Mouse (Mus musculus) MEL (cell line): ENCODE results near the gene Ercc6l. TPM values are rescaled to one million over a fixed set of nuclear protein-coding genes. Genes with fewer than 3 reads are reported as not detected.

Experiments used
- DNase-seq: peaks from one replicate; pipeline ENCODE4 v3.0.0; 2011; ENCODE audit warnings: low read depth, low spot score
- H3K27ac ChIP-seq: 2 replicates; pipeline ENCODE4 v1.5.1; 2012; ENCODE audit warnings: low read depth, mild to moderate bottlenecking, control low read depth, low read length, moderate library complexity; ENCODE audit not compliant: control insufficient read depth
- H3K27me3 ChIP-seq, 2 experiments: fragments of 150-350 bp in 1 of 2; sonication (generic) in 1 of 2; 2 replicates each; pipeline ENCODE4 v1.6.1; 2012; ENCODE audit warnings: low read length in 2 of 2, mild to moderate bottlenecking in 2 of 2, improper control_type of control experiment in 1 of 2, moderate library complexity in 1 of 2; ENCODE audit not compliant: insufficient read depth in 2 of 2, control insufficient read depth in 1 of 2
- H3K36me3 ChIP-seq, 2 experiments: 2 replicates each; pipeline ENCODE4 v1.6.1; 2012 to 2014; ENCODE audit warnings: low read length in 2 of 2, improper control_type of control experiment in 1 of 2, inconsistent platforms in 1 of 2, mild to moderate bottlenecking in 1 of 2; ENCODE audit not compliant: insufficient read depth in 2 of 2, control insufficient read depth in 1 of 2
- H3K4me1 ChIP-seq, 2 experiments: fragments of 150-350 bp in 1 of 2; sonication (generic) in 1 of 2; 2 replicates each; pipeline ENCODE4 v1.6.1; 2012; ENCODE audit warnings: low read length in 2 of 2, improper control_type of control experiment in 1 of 2, mild to moderate bottlenecking in 1 of 2; ENCODE audit not compliant: insufficient read depth in 2 of 2, control insufficient read depth in 1 of 2
- H3K4me3 ChIP-seq, 2 experiments: fragments of 150-350 bp in 1 of 2; sonication (generic) in 1 of 2; 2 replicates each; pipeline ENCODE4 v1.5.1; 2012; ENCODE audit warnings: low read depth in 2 of 2, low read length in 2 of 2, mild to moderate bottlenecking in 2 of 2, moderate library complexity in 2 of 2, control low read depth in 1 of 2, improper control_type of control experiment in 1 of 2; ENCODE audit not compliant: control insufficient read depth in 1 of 2, insufficient read depth in 1 of 2
- H3K79me2 ChIP-seq: 2 replicates; pipeline ENCODE4 v1.6.1; 2012; ENCODE audit warnings: mild to moderate bottlenecking, low read length, moderate library complexity; ENCODE audit not compliant: control insufficient read depth, poor library complexity, insufficient read depth
- H3K9ac ChIP-seq: 2 replicates; pipeline ENCODE4 v1.6.1; 2012; ENCODE audit warnings: low read depth, mild to moderate bottlenecking, control low read depth, low read length, moderate library complexity; ENCODE audit not compliant: control insufficient read depth, poor library complexity, severe bottlenecking
- H3K9me3 ChIP-seq: fragments of 150-350 bp; sonication (generic); replicated peaks from 2 replicates; pipeline ENCODE4 v1.6.1; 2012; ENCODE audit warnings: mild to moderate bottlenecking, low read length, improper control_type of control experiment, moderate library complexity; ENCODE audit not compliant: insufficient read depth
- BHLHE40 ChIP-seq: IDR thresholded peaks from 2 replicates; pipeline ENCODE4 v1.6.1; 2012; ENCODE audit warnings: low read depth, mild to moderate bottlenecking, inconsistent platforms, low read length, improper control_type of control experiment, borderline replicate concordance
- CHD1 ChIP-seq: IDR thresholded peaks from 2 replicates; pipeline ENCODE4 v1.6.1; 2012; ENCODE audit warnings: low read depth, mild to moderate bottlenecking, inconsistent platforms, low read length, improper control_type of control experiment
- CHD2 ChIP-seq: IDR thresholded peaks from 2 replicates; pipeline ENCODE4 v1.6.1; 2011; ENCODE audit warnings: low read length, improper control_type of control experiment
- CTCF ChIP-seq, 3 experiments: IDR thresholded peaks in 2 of 3; conservative IDR thresholded peaks in 1 of 3; 2 replicates each; pipeline ENCODE4 v1.5.1; 2011 to 2012; ENCODE audit warnings: low read length in 3 of 3, low read depth in 2 of 3, mild to moderate bottlenecking in 2 of 3, improper control_type of control experiment in 1 of 3, inconsistent platforms in 1 of 3, mixed read lengths in 1 of 3, moderate library complexity in 1 of 3; ENCODE audit not compliant: control insufficient read depth in 1 of 3, insufficient read depth in 1 of 3, poor library complexity in 1 of 3, severe bottlenecking in 1 of 3
- E2F4 ChIP-seq: IDR thresholded peaks from 2 replicates; pipeline ENCODE4 v1.6.1; 2011; ENCODE audit warnings: low read depth, low read length, improper control_type of control experiment, borderline replicate concordance
- ELF1 ChIP-seq: IDR thresholded peaks from 2 replicates; pipeline ENCODE4 v1.6.1; 2014; ENCODE audit warnings: low read depth, mild to moderate bottlenecking, inconsistent platforms, low read length, improper control_type of control experiment, moderate library complexity
- EP300 ChIP-seq, 2 experiments: IDR thresholded peaks; 2 replicates each; pipeline ENCODE4 v1.6.1; 2011; ENCODE audit warnings: improper control_type of control experiment in 2 of 2, low read length in 2 of 2, low read depth in 1 of 2, mild to moderate bottlenecking in 1 of 2
- ETS1 ChIP-seq: IDR thresholded peaks from 2 replicates; pipeline ENCODE4 v1.6.1; 2012; ENCODE audit warnings: low read depth, mild to moderate bottlenecking, inconsistent platforms, low read length, improper control_type of control experiment, moderate library complexity
- GABPA ChIP-seq: IDR thresholded peaks from 2 replicates; pipeline ENCODE4 v1.6.1; 2012; ENCODE audit warnings: low read depth, mild to moderate bottlenecking, inconsistent platforms, low read length, improper control_type of control experiment, moderate library complexity
- GATA1 ChIP-seq: IDR thresholded peaks from 2 replicates; pipeline ENCODE4 v1.6.1; 2011; ENCODE audit warnings: low read depth, low read length, improper control_type of control experiment
- HCFC1 ChIP-seq: IDR thresholded peaks from 2 replicates; pipeline ENCODE4 v1.6.1; 2012; ENCODE audit warnings: low read depth, mild to moderate bottlenecking, inconsistent platforms, low read length, improper control_type of control experiment, moderate library complexity
- JUND ChIP-seq: IDR thresholded peaks from 2 replicates; pipeline ENCODE4 v1.6.1; 2011; ENCODE audit warnings: low read depth, mild to moderate bottlenecking, improper control_type of control experiment, low read length
- KAT2A ChIP-seq: conservative IDR thresholded peaks from 2 replicates; pipeline ENCODE4 v1.6.1; 2012; ENCODE audit warnings: low read depth, low read length, improper control_type of control experiment, inconsistent platforms
- MAX ChIP-seq: IDR thresholded peaks from 2 replicates; pipeline ENCODE4 v1.6.1; 2011; ENCODE audit warnings: low read length, improper control_type of control experiment
- MAZ ChIP-seq: IDR thresholded peaks from 2 replicates; pipeline ENCODE4 v1.6.1; 2012; ENCODE audit warnings: low read depth, mild to moderate bottlenecking, inconsistent platforms, low read length, improper control_type of control experiment
- MEF2A ChIP-seq: IDR thresholded peaks from 2 replicates; pipeline ENCODE4 v1.6.1; 2014; ENCODE audit warnings: low read depth, mild to moderate bottlenecking, inconsistent platforms, low read length, improper control_type of control experiment; ENCODE audit not compliant: poor library complexity, insufficient replicate concordance, severe bottlenecking; ENCODE audit errors: extremely low read depth
- MXI1 ChIP-seq: IDR thresholded peaks from 2 replicates; pipeline ENCODE4 v1.6.1; 2011; ENCODE audit warnings: mild to moderate bottlenecking, low read depth, low read length, improper control_type of control experiment
- MYB ChIP-seq: IDR thresholded peaks from 2 replicates; pipeline ENCODE4 v1.6.1; 2011; ENCODE audit warnings: mild to moderate bottlenecking, low read depth, low read length, improper control_type of control experiment
- MYC ChIP-seq: IDR thresholded peaks from 2 replicates; pipeline ENCODE4 v1.6.1; 2011; ENCODE audit warnings: low read depth, mild to moderate bottlenecking, low read length, improper control_type of control experiment, moderate library complexity
- NELFE ChIP-seq: IDR thresholded peaks from 2 replicates; pipeline ENCODE4 v1.6.1; 2011; ENCODE audit warnings: low read depth, low read length, improper control_type of control experiment
- NRF1 ChIP-seq: IDR thresholded peaks from 2 replicates; pipeline ENCODE4 v1.6.1; 2014; ENCODE audit warnings: low read depth, mild to moderate bottlenecking, inconsistent platforms, low read length, improper control_type of control experiment, moderate library complexity; ENCODE audit not compliant: poor library complexity, insufficient read depth, severe bottlenecking
- POLR2A ChIP-seq, 2 experiments: IDR thresholded peaks; 2 replicates each; pipeline ENCODE4 v1.6.1; 2011 to 2012; ENCODE audit warnings: low read length in 2 of 2, mild to moderate bottlenecking in 2 of 2, control low read depth in 1 of 2, improper control_type of control experiment in 1 of 2, low read depth in 1 of 2, moderate library complexity in 1 of 2; ENCODE audit not compliant: control insufficient read depth in 1 of 2, insufficient read depth in 1 of 2, poor library complexity in 1 of 2
- POLR2AphosphoS2 ChIP-seq: IDR thresholded peaks from 2 replicates; pipeline ENCODE4 v1.6.1; 2011; ENCODE audit warnings: low read length, improper control_type of control experiment
- RAD21 ChIP-seq: IDR thresholded peaks from 2 replicates; pipeline ENCODE4 v1.6.1; 2011; ENCODE audit warnings: mild to moderate bottlenecking, low read depth, low read length, improper control_type of control experiment
- RCOR1 ChIP-seq: IDR thresholded peaks from 2 replicates; pipeline ENCODE4 v1.6.1; 2012; ENCODE audit warnings: low read depth, mild to moderate bottlenecking, inconsistent platforms, low read length, improper control_type of control experiment
- SIN3A ChIP-seq: IDR thresholded peaks from 2 replicates; pipeline ENCODE4 v1.6.1; 2012; ENCODE audit warnings: low read length, improper control_type of control experiment, inconsistent platforms
- SMC3 ChIP-seq: IDR thresholded peaks from 2 replicates; pipeline ENCODE4 v1.6.1; 2011; ENCODE audit warnings: low read depth, low read length, improper control_type of control experiment
- TAL1 ChIP-seq: IDR thresholded peaks from 2 replicates; pipeline ENCODE4 v1.6.1; 2012; ENCODE audit warnings: mild to moderate bottlenecking, inconsistent platforms, low read length, moderate library complexity, mixed read lengths
- TCF12 ChIP-seq: IDR thresholded peaks from 2 replicates; pipeline ENCODE4 v1.6.1; 2014; ENCODE audit warnings: low read depth, mild to moderate bottlenecking, inconsistent platforms, low read length, improper control_type of control experiment, moderate library complexity
- UBTF ChIP-seq: IDR thresholded peaks from 2 replicates; pipeline ENCODE4 v1.6.1; 2012; ENCODE audit warnings: low read depth, mild to moderate bottlenecking, inconsistent platforms, low read length, improper control_type of control experiment, moderate library complexity, borderline replicate concordance; ENCODE audit not compliant: insufficient read depth
- USF1 ChIP-seq: IDR thresholded peaks from 2 replicates; pipeline ENCODE4 v1.6.1; 2014; ENCODE audit warnings: low read depth, mild to moderate bottlenecking, inconsistent platforms, low read length, improper control_type of control experiment, moderate library complexity
- ZC3H11A ChIP-seq: IDR thresholded peaks from 2 replicates; pipeline ENCODE4 v1.6.1; 2012; ENCODE audit warnings: low read depth, mild to moderate bottlenecking, inconsistent platforms, low read length, improper control_type of control experiment
- ZKSCAN1 ChIP-seq: IDR thresholded peaks from 2 replicates; pipeline ENCODE4 v1.6.1; 2012; ENCODE audit warnings: low read depth, mild to moderate bottlenecking, inconsistent platforms, low read length, improper control_type of control experiment, moderate library complexity
- ZMIZ1 ChIP-seq: IDR thresholded peaks from 2 replicates; pipeline ENCODE4 v1.6.1; 2012; ENCODE audit warnings: low read depth, mild to moderate bottlenecking, inconsistent platforms, low read length, improper control_type of control experiment, moderate library complexity
- ZNF384 ChIP-seq: IDR thresholded peaks from 2 replicates; pipeline ENCODE4 v1.6.1; 2012; ENCODE audit warnings: low read depth, mild to moderate bottlenecking, inconsistent platforms, low read length, improper control_type of control experiment
- polyA plus RNA-seq, 2 experiments: library from polyadenylated mRNA; stranded (reverse) in 1 of 2; unstranded in 1 of 2; fragments of >175 nt in 1 of 2; fragments of >200 nt in 1 of 2; gene quantifications; 2 replicates each; pipeline versions ENCODE4 v1.2.1 to v1.2.4; 2012; ENCODE audit warnings: low replicate concordance in 2 of 2, low read depth in 1 of 2; ENCODE audit not compliant: insufficient read length in 2 of 2, insufficient read depth in 1 of 2, missing spikeins in 1 of 2
- total RNA-seq: library from RNA; depleted of rRNA; stranded (reverse); fragments of 300-350 nt; gene quantifications from 2 replicates; pipeline ENCODE4 v1.2.3, GENCODE M21; 2012; rRNA removed

The Ercc6l gene
- total RNA-seq: 12.3 and 12.5 TPM in 2 replicates
- polyA plus RNA-seq: 10 to 100 TPM; 14.1 to 27.3 TPM

- Histone ChIP-seq H3K9me3 (no peaks in the 10 kb centered on the region), H3K36me3 (peaks cover 0 to 18% of the 10 kb centered on the region in 2 experiments; a peak in 3 of 4 replicates), H3K4me1 (peaks cover 0 to 4% of the 10 kb centered on the region in 2 experiments; a peak in 2 of 4 replicates), H3K27ac (peak within 1 kb of the TSS; percentile 95), H3K9ac (peak within 1 kb of the TSS; percentile 98), H3K4me3 (peak within 1 kb of the TSS; percentile 73 to 99), H3K27me3 (no peaks in the 10 kb centered on the region), H3K79me2 (peaks cover 36% of the 10 kb centered on the region)
- peak; percentile 94 for DNase-seq
- TF ChIP-seq HCFC1: peak; percentile 91
- 0 out of 2 replicates have a peak, but pooled peaks have one; percentile 24 for TF ChIP-seq MYB
- TF ChIP-seq SMC3: no peak
- TF ChIP-seq USF1: peak; percentile 93
- TF ChIP-seq MAX: peak; percentile 44; the same call in 1 of the 2 replicates
- no peak for TF ChIP-seq CHD2
- TF ChIP-seq ZC3H11A: no peak
- TF ChIP-seq MXI1: no peak
- no peak for TF ChIP-seq GABPA
- TF ChIP-seq ZMIZ1: 0 out of 2 replicates have a peak, but pooled peaks have one; percentile 17
- TF ChIP-seq BHLHE40: peak; percentile 94
- TF ChIP-seq ELF1: 0 out of 2 replicates have a peak, but pooled peaks have one; percentile 58
- TF ChIP-seq MAZ: peak; percentile 87; the same call in 1 of the 2 replicates
- TF ChIP-seq E2F4: peak; percentile 91
- no peak for TF ChIP-seq MEF2A
- no peak for TF ChIP-seq MYC
- TF ChIP-seq TCF12: no peak
- TF ChIP-seq CTCF (IDR thresholded peaks at IDR 0.05 in 2 of 3, conservative IDR thresholded peaks at IDR 0.05 in 1 of 3; ENCODE audit: control insufficient read depth in 1 of 3, insufficient read depth in 1 of 3, low read depth in 2 of 3, low read length in 3 of 3, poor library complexity in 1 of 3, severe bottlenecking in 1 of 3): no peak
- peak; percentile 65; the same call in 1 of the 2 replicates for TF ChIP-seq SIN3A
- no peak for TF ChIP-seq RCOR1
- peak; percentile 100 for TF ChIP-seq ZNF384
- TF ChIP-seq CHD1: no peak
- TF ChIP-seq POLR2A (IDR thresholded peaks at IDR 0.05; ENCODE audit: control insufficient read depth in 1 of 2, insufficient read depth in 1 of 2, low read depth in 1 of 2, low read length in 2 of 2, poor library complexity in 1 of 2): peak; percentile 31 to 79; a peak in 2 of 4 replicates
- TF ChIP-seq KAT2A: peak; percentile 61; the same call in 1 of the 2 replicates
- TF ChIP-seq EP300 (IDR thresholded peaks at IDR 0.05; ENCODE audit: low read depth in 1 of 2, low read length in 2 of 2): peak in 1 of 2 experiments; percentile 19; a peak in 1 of 4 replicates
- peak; percentile 32; the same call in 1 of the 2 replicates for TF ChIP-seq ETS1
- TF ChIP-seq NRF1: peak; percentile 86
- peak; percentile 72 for TF ChIP-seq NELFE
- TF ChIP-seq GATA1: no peak
- TF ChIP-seq UBTF: no peak
- TF ChIP-seq TAL1: no peak
- TF ChIP-seq ZKSCAN1: peak; percentile 25; the same call in 1 of the 2 replicates
- no peak for TF ChIP-seq JUND
- TF ChIP-seq RAD21: no peak
- peak; percentile 61; the same call in 1 of the 2 replicates for TF ChIP-seq POLR2AphosphoS2
These were observed at the start of gene Ercc6l for GRCm38 (mm10) chrX:102156618-102157422. TSS of gene Ercc6l (minus strand) at chrX:102157091.
